Mouse (Mus musculus) neural tube, embryonic 15.5 days (tissue): ENCODE data around the gene Bmp2. TPM values are rescaled to one million over a fixed set of nuclear protein-coding genes. Genes with fewer than 3 reads are reported as not detected.

Experiments
- ATAC-seq: fragments of 200-750 bp; cut with Nextera tagmentation; 2 replicates; pipeline ENCODE4 v1.8.0; 2017; ENCODE audit warnings: mild to moderate bottlenecking, moderate TSS enrichment, moderate library complexity; ENCODE audit not compliant: low FRiP score
- H3K27ac ChIP-seq: fragments of 300-500 bp; sonication (generic); replicated peaks from 2 replicates; pipeline ENCODE4 v1.5.1; 2015; ENCODE audit warnings: mild to moderate bottlenecking, inconsistent platforms
- H3K27me3 ChIP-seq: fragments of 300-500 bp; sonication (generic); replicated peaks from 2 replicates; pipeline ENCODE4 v1.6.1; 2015; ENCODE audit warnings: inconsistent platforms
- H3K36me3 ChIP-seq: fragments of 300-500 bp; sonication (generic); 2 replicates; pipeline ENCODE4 v1.6.1; 2015; ENCODE audit warnings: inconsistent platforms
- H3K4me1 ChIP-seq: fragments of 300-500 bp; sonication (generic); 2 replicates; pipeline ENCODE4 v1.6.1; 2015; ENCODE audit warnings: inconsistent platforms
- H3K4me2 ChIP-seq: fragments of 300-500 bp; sonication (generic); 2 replicates; pipeline ENCODE4 v1.6.1; 2015; ENCODE audit warnings: inconsistent platforms, mild to moderate bottlenecking, moderate library complexity
- H3K4me3 ChIP-seq: fragments of 300-500 bp; sonication (generic); replicated peaks from 2 replicates; pipeline ENCODE4 v1.5.1; 2015; ENCODE audit warnings: mild to moderate bottlenecking, inconsistent platforms
- H3K9ac ChIP-seq: fragments of 300-500 bp; sonication (generic); replicated peaks from 2 replicates; pipeline ENCODE4 v1.6.1; 2015; ENCODE audit warnings: mild to moderate bottlenecking, inconsistent platforms
- H3K9me3 ChIP-seq: fragments of 300-500 bp; sonication (generic); replicated peaks from 2 replicates; pipeline ENCODE4 v1.6.1; 2016; ENCODE audit warnings: inconsistent platforms
- WGBS: fragments of 180-500 bp; shearing (Covaris S2); methylation state at CpG from one replicate; pipeline ENCODE4 v1.1.7; 2015; ENCODE audit warnings: mixed read lengths; 5-methylcytosine and 5-hydroxymethylcytosine counted together
- polyA plus RNA-seq: library from polyadenylated mRNA; unstranded; fragments of >200 nt; fragmentation: Nextera tagmentation; extraction: Ambion mirVana; gene quantifications from 2 replicates; pipeline ENCODE4 v1.2.1, GENCODE M21; 2015

The Bmp2 gene
- polyA plus RNA-seq: 3.9 and 5.9 TPM in 2 replicates

DNA sequence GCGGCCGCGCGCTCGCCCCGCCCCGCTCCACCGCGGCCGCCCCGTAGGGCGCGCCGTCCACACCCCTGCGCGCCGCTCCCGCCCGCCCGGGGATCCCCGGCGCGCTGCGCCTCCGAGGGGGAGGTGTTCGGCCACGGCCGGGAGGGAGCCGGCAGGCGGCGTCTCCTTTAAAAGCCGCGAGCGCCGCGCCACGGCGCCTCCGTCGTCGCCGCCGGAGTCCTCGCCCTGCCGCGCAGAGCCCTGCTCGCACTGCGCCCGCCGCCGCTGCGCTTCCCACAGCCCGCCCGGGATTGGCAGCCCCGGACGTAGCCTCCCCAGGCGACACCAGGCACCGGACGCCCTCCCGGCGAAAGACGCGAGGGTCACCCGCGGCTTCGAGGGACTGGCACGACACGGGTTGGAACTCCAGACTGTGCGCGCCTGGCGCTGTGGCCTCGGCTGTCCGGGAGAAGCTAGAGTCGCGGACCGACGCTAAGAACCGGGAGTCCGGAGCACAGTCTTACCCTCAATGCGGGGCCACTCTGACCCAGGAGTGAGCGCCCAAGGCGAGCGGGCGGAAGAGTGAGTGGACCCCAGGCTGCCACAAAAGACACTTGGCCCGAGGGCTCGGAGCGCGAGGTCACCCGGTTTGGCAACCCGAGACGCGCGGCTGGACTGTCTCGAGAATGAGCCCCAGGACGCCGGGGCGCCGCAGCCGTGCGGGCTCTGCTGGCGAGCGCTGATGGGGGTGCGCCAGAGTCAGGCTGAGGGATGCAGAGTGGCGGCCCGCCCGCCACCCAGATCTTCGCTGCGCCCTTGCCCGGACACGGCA, at the start of gene Bmp2:
Gene Bmp2, plus strand, starts transcription at position 129 of the 811 bp plus-strand sequence.
- no peaks in the 10 kb centered on the region for H3K36me3 ChIP-seq
- peak within 1 kb of the TSS; percentile 94 for H3K4me2 ChIP-seq
- H3K9ac ChIP-seq: peak within 1 kb of the TSS; percentile 52
- peaks cover 50% of the 10 kb centered on the region for H3K27me3 ChIP-seq
- ATAC-seq: peak; percentile 67
- peak within 1 kb of the TSS; percentile 59 for H3K4me3 ChIP-seq
- H3K9me3 ChIP-seq: no peaks in the 10 kb centered on the region
- 0 out of 2 replicates have a peak within 1 kb of the TSS, but pooled peaks have one; percentile 7 for H3K27ac ChIP-seq
- peaks cover 34% of the 10 kb centered on the region for H3K4me1 ChIP-seq
- WGBS: under 1% methylated on average over 82 of the region's 110 CpGs

DNA sequence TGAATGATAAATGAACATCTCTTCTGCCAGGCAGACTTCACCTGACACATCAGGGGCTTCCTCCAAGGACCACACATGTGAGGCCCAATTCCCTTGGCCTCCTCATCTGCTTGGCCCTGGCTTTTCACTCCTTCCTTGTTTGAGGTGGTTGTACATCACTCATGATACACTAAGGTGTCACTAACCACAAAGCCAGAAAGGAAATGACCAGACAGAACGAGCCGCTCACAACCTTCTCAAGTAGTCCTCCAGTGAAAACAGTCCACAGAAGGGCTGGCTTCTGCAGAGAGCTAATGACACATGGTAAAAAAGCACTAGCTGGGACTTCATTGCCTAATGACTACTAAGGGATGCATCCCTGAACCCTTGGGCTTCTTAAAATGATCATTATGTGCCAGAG, 46.3 kb upstream of the Bmp2 start:
- Histone ChIP-seq H3K27ac (no peak overlapping the region), H3K36me3 (no peaks in the 10 kb centered on the region), H3K4me3 (no peak overlapping the region), H3K9me3 (no peaks in the 10 kb centered on the region), H3K9ac (no peak overlapping the region), H3K27me3 (no peaks in the 10 kb centered on the region), H3K4me2 (no peak overlapping the region), H3K4me1 (no peaks in the 10 kb centered on the region)
- 78% methylated on average over 2 of the region's 2 CpGs for WGBS
- no peak for ATAC-seq

DNA sequence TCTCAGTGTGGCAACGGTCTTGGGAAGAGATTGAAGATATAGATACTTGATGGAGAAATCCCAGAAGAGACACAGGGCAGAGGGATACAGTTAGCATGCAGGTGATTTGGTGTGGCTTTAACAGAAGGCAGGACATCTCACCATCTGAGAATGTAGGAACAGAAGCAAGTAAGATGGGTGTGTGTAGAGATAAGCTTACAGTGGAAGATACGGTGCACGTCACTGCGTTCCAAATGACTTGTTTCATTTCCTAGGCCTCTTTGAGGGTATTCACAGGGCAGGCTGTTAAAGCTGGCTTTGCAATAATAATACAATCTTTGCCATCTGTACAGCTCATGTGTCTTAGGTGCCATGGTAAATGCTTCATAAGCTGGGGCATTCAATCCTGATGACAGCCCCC, 44.9 kb upstream of the Bmp2 start:
- Histone ChIP-seq H3K36me3 (no peaks in the 10 kb centered on the region), H3K4me3 (no peak overlapping the region), H3K27ac (no peak overlapping the region), H3K4me1 (no peaks in the 10 kb centered on the region), H3K9me3 (no peaks in the 10 kb centered on the region), H3K27me3 (no peaks in the 10 kb centered on the region), H3K9ac (no peak overlapping the region), H3K4me2 (no peak overlapping the region)
- 89% methylated on average over 4 of the region's 4 CpGs for WGBS
- no peak for ATAC-seq

DNA sequence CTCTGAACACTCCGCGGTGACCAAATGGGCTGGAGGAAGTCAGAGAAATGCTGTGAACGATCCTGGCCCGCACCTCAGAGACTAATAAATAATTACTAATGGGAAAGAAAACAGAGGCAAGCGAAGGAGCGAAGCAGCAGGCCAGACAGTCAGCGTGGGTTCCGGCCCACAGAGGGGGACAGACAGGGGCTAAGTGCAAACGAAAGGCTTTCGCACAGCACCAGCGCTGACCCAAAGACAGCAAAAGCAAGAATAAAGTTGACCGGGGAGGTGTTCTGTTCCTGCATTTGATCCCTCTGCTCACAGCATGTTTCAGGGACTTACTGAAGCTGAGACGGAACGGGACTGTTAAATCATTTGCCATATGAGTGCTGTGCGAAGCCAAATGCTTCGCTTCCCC, 42.8 kb upstream of the Bmp2 start:
- H3K9me3 ChIP-seq: no peaks in the 10 kb centered on the region
- no peak overlapping the region for H3K27ac ChIP-seq
- no peak overlapping the region for H3K9ac ChIP-seq
- peak overlapping the region; percentile 15 for H3K4me2 ChIP-seq
- 68% methylated on average over 16 of the region's 16 CpGs for WGBS
- no peaks in the 10 kb centered on the region for H3K36me3 ChIP-seq
- no peak overlapping the region for H3K4me3 ChIP-seq
- H3K4me1 ChIP-seq: no peaks in the 10 kb centered on the region
- H3K27me3 ChIP-seq: no peaks in the 10 kb centered on the region
- ATAC-seq: 0 out of 2 replicates have a peak, but pooled peaks have one; percentile 28

DNA sequence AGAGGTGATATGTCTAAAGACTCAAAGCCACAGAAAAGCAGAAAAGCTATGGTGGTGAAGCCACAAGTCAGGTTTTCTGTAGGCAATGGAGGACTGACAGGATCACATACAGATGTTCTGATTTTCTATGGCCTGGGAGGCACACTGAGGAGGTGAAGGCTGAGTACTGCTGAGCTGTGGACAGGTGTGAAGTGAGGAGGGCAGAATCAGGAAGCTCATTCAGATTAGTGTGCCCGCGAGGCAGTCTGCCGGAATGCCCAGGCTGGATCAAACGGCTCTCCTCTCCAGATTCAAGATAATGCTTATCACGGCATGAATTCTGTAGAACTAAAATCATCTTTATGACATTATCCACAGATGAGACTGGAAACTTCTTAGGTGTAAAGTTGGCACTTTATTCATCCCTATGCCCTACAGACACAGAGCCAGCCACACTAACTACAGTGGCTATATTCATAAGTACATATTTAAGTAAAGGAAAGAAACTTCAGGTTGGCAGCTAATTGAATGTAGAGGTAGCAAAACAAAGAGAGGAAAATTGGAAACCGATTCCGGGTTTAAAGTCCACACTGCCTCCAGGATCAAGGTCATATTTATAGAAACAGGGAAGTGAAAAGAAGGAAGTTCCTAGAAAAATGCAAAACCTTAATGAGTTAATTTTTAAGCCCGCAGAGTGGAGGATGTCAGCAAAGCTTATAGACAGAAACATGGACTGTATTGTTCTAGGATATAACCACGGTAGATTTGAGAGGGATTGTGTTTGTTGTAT, 40.8 kb upstream of the Bmp2 start:
- Histone ChIP-seq H3K9ac (no peak overlapping the region), H3K9me3 (no peaks in the 10 kb centered on the region), H3K4me3 (no peak overlapping the region), H3K36me3 (no peaks in the 10 kb centered on the region), H3K27me3 (no peaks in the 10 kb centered on the region), H3K4me1 (no peaks in the 10 kb centered on the region), H3K27ac (no peak overlapping the region), H3K4me2 (no peak overlapping the region)
- WGBS: 84% methylated on average over 9 of the region's 9 CpGs
- ATAC-seq: no peak

DNA sequence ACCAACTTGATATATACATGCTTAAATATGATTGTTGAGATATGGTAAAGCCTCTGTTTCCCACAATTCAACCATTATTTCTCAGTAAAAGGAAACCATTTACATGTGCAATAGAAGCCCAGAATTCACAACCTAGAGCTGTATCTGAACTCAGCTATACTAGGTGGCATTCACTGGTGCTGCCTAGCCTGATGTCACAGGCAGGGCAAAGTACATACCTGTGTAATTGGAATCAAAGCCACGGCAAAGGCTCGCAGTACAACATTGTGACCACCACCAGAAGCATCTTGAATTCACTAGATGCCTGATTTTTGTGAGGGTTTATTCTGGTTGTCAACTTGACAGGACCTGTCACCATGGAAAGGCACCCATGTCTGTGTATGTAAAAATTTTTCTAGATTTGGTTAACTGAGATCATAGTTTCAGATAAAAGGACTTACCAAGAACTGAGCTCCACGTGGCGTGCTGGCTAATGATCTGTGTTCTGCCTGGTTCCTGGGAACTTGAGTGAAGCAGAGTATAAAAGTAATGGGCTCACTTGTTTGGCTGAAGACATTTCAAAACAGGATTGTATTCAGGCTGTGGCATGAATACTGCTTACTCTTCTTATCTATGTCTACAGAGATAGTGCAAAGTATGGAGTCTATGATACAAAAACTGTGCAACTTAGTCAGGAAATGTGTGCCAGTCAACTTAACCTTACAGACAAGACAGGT, 35.5 kb upstream of the Bmp2 start:
- Histone ChIP-seq H3K27me3 (no peaks in the 10 kb centered on the region), H3K27ac (no peak overlapping the region), H3K9ac (no peak overlapping the region), H3K9me3 (no peaks in the 10 kb centered on the region), H3K4me3 (no peak overlapping the region), H3K4me1 (no peaks in the 10 kb centered on the region), H3K4me2 (no peak overlapping the region), H3K36me3 (no peaks in the 10 kb centered on the region)
- 89% methylated on average over 4 of the region's 4 CpGs for WGBS
- no peak for ATAC-seq

DNA sequence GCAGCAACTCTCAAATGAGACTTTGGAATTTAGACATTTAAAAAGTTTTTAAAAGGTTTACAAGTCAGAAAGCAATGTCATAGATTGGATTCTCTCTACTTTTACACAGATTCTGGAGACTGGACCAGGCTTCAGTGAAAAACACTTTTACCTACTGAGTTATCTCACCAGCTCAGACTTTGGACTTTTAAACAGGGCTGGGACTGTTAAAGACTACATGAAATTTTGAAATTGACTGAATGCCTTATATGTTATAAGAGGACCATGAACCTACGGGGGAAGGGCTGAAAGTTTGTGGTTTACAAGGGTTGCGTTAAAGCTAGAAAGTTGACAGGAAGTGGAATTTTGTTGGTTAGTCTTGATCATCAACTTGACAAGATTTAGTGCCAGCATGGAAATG, 34.1 kb upstream of the Bmp2 start:
- no peaks in the 10 kb centered on the region for H3K27me3 ChIP-seq
- no peaks in the 10 kb centered on the region for H3K4me1 ChIP-seq
- H3K4me3 ChIP-seq: no peak overlapping the region
- WGBS: 92% methylated on average over 2 of the region's 2 CpGs
- ATAC-seq: no peak
- no peaks in the 10 kb centered on the region for H3K9me3 ChIP-seq
- H3K36me3 ChIP-seq: no peaks in the 10 kb centered on the region
- no peak overlapping the region for H3K27ac ChIP-seq
- no peak overlapping the region for H3K4me2 ChIP-seq
- no peak overlapping the region for H3K9ac ChIP-seq

DNA sequence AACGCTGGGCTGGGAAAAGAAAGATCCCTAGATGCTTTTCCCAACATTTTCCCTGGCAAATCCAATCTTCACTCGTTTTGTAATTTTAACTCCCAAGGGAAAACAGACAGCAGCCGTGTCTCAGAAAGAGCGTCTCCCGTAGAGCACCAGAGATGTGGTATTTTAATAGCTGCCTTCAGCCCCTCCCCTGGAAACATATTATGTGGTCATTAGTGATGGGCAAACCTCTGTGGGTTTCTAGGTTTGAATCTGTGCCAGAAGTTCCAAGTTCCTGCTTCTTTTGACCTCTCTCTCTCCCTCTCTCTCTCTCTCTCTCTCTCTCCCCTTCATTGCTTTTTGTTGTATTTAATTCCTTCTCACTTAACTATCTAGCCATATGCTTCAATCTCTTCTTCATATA, 30.8 kb upstream of the Bmp2 start:
- 50% methylated on average over 5 of the region's 5 CpGs for WGBS
- Histone ChIP-seq H3K4me2 (no peak overlapping the region), H3K9me3 (no peaks in the 10 kb centered on the region), H3K9ac (no peak overlapping the region), H3K4me3 (no peak overlapping the region), H3K36me3 (no peaks in the 10 kb centered on the region), H3K4me1 (no peaks in the 10 kb centered on the region), H3K27me3 (no peaks in the 10 kb centered on the region), H3K27ac (no peak overlapping the region)
- ATAC-seq: no peak

DNA sequence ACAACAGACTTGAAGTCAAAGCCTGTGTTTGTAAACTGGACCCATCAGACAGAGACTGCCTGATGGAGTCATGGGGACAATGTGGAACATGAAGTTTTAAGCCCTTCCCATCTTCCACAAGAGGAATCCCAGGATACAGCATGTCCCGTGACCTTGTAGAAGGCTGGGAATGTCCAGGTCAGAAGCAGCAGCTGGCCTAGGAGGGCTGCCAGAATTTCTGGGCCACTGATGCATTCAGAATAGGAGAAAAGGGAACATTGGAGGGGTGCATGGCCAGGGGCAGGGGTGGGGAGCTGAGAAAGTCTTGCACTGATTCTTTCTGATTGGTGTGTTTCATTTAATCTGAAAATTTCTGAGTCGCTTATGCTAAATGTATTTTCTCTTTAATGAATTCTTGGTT, 29.8 kb upstream of the Bmp2 start:
- Histone ChIP-seq H3K4me2 (no peak overlapping the region), H3K9ac (no peak overlapping the region), H3K4me1 (no peaks in the 10 kb centered on the region), H3K36me3 (no peaks in the 10 kb centered on the region), H3K4me3 (no peak overlapping the region), H3K9me3 (no peaks in the 10 kb centered on the region), H3K27ac (no peak overlapping the region), H3K27me3 (no peaks in the 10 kb centered on the region)
- 89% methylated on average over 2 of the region's 2 CpGs for WGBS
- no peak for ATAC-seq

DNA sequence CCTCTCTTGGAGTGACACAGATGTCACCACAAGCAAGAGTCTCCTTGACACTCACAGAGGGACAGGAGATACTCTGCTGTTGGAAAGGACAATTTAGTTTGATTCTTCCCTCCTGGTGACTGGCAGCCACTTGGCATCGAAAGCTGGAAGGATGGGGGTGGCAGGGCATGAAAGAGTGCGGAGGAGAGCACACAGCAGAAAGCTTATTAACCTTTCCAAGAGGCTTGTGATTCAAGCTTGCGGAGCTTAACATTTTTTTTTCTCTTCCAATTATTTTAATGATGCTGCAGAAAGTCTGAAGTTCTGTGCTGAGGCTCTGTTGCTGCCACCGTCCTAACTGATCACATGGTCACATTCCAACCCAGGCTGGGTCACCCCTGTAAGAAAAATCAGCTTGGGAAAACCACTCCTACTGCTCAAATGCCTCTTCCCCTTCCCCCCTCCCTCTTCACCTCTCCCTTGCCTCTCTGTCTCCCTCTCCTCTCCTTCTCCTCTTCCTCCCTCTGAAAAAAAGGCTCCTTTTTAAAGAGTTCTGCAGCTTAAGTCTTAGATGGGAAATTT, 26.3 kb upstream of the Bmp2 start:
- Histone ChIP-seq H3K27ac (no peak overlapping the region), H3K4me1 (no peaks in the 10 kb centered on the region), H3K27me3 (no peaks in the 10 kb centered on the region), H3K9ac (no peak overlapping the region), H3K4me3 (no peak overlapping the region), H3K9me3 (no peaks in the 10 kb centered on the region), H3K36me3 (no peaks in the 10 kb centered on the region), H3K4me2 (no peak overlapping the region)
- WGBS: 53% methylated on average over 4 of the region's 4 CpGs
- no peak for ATAC-seq

DNA sequence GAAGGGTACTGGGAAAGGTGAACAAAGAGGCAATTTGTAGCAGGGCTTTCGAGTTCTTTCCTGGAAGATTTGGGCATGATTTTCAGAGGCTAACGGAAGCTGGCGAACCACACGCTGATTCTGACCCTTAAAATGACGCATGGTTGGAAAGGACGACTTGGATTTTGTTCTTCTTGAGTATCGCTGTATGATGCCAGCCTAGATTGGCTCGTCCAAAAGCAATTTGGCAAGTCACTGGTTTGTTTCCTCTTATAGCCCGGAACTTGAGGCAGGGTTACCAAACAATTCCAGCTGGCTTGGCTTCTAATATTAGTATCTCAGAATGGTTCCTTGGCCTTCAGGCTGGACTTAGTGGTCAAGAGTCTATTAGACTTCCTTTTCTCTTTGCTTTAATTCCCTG, 22.6 kb upstream of the Bmp2 start:
- no peaks in the 10 kb centered on the region for H3K4me1 ChIP-seq
- no peak overlapping the region for H3K9ac ChIP-seq
- no peak for ATAC-seq
- no peaks in the 10 kb centered on the region for H3K9me3 ChIP-seq
- 91% methylated on average over 9 of the region's 9 CpGs for WGBS
- H3K27ac ChIP-seq: no peak overlapping the region
- no peaks in the 10 kb centered on the region for H3K36me3 ChIP-seq
- no peaks in the 10 kb centered on the region for H3K27me3 ChIP-seq
- H3K4me2 ChIP-seq: no peak overlapping the region
- no peak overlapping the region for H3K4me3 ChIP-seq
